Mouse (Mus musculus) forebrain, embryonic 12.5 days (tissue): ENCODE measurements at regions not wholly inside any gene's neighbourhood (a gene's known extent, or its start where the extent isn't known, plus 50 kb on each side); places are given as distances from the start of the nearest gene placed in this dataset.

Experiments
- ATAC-seq: fragments of 200-750 bp; cut with Nextera tagmentation; 2 replicates; pipeline ENCODE4 v1.8.0; 2017; ENCODE audit warnings: moderate TSS enrichment; ENCODE audit not compliant: low FRiP score
- H3K27ac ChIP-seq: fragments of 300-500 bp; sonication (generic); 2 replicates; pipeline ENCODE4 v1.5.1; 2016; ENCODE audit warnings: mild to moderate bottlenecking
- H3K27me3 ChIP-seq: fragments of 300-500 bp; sonication (generic); 2 replicates; pipeline ENCODE4 v1.6.1; 2016; ENCODE audit warnings: mild to moderate bottlenecking
- H3K36me3 ChIP-seq: fragments of 300-500 bp; sonication (generic); replicated peaks from 2 replicates; pipeline ENCODE4 v1.6.1; 2016; ENCODE audit warnings: mild to moderate bottlenecking
- H3K4me1 ChIP-seq: fragments of 300-500 bp; sonication (generic); 2 replicates; pipeline ENCODE4 v1.6.1; 2016
- H3K4me2 ChIP-seq: fragments of 300-500 bp; sonication (generic); 2 replicates; pipeline ENCODE4 v1.6.1; 2016; ENCODE audit warnings: mild to moderate bottlenecking, moderate library complexity
- H3K4me3 ChIP-seq: fragments of 300-500 bp; sonication (generic); replicated peaks from 2 replicates; pipeline ENCODE4 v1.5.1; 2016; ENCODE audit warnings: mild to moderate bottlenecking
- H3K9ac ChIP-seq: fragments of 300-500 bp; sonication (generic); 2 replicates; pipeline ENCODE4 v1.6.1; 2016; ENCODE audit warnings: mild to moderate bottlenecking
- H3K9me3 ChIP-seq: fragments of 300-500 bp; sonication (generic); 2 replicates; pipeline ENCODE4 v1.6.1; 2016
- WGBS: fragments of 180-500 bp; shearing (Covaris S2); methylation state at CpG from one replicate; pipeline ENCODE4 v1.1.7; 2016; 5-methylcytosine and 5-hydroxymethylcytosine counted together

- Histone ChIP-seq H3K9ac (no peak overlapping the region), H3K27ac (no peak overlapping the region), H3K27me3 (no peaks in the 10 kb centered on the region), H3K4me3 (no peak overlapping the region), H3K36me3 (no peaks in the 10 kb centered on the region), H3K4me1 (no peaks in the 10 kb centered on the region), H3K9me3 (no peaks in the 10 kb centered on the region), H3K4me2 (no peak overlapping the region)
- no peak for ATAC-seq
- WGBS = 41% methylated on average over 3 of the region's 3 CpGs
These were observed 172.3 kb upstream of the Gbe1 start for GRCm38 (mm10) chr16:70141466-70141865.

- Histone ChIP-seq H3K4me1 (peaks cover 10% of the 10 kb centered on the region), H3K4me2 (peak overlapping the region; percentile 5; the same call in 1 of the 2 replicates), H3K27me3 (no peaks in the 10 kb centered on the region), H3K4me3 (no peak overlapping the region), H3K9me3 (no peaks in the 10 kb centered on the region), H3K27ac (no peak overlapping the region), H3K36me3 (no peaks in the 10 kb centered on the region), H3K9ac (no peak overlapping the region)
- 19% methylated on average over 10 of the region's 10 CpGs for WGBS
- peak; percentile 77; the same call in 1 of the 2 replicates for ATAC-seq
These were observed 165.9 kb upstream of the Gbe1 start for GRCm38 (mm10) chr16:70147673-70148359.

- Histone ChIP-seq H3K4me3 (no peak overlapping the region), H3K4me2 (no peak overlapping the region), H3K4me1 (no peaks in the 10 kb centered on the region), H3K9me3 (no peaks in the 10 kb centered on the region), H3K27me3 (no peaks in the 10 kb centered on the region), H3K36me3 (no peaks in the 10 kb centered on the region), H3K27ac (no peak overlapping the region), H3K9ac (no peak overlapping the region)
- no peak for ATAC-seq
- 95% methylated on average over 7 of the region's 7 CpGs for WGBS
These were observed 159.2 kb upstream of the Gbe1 start for GRCm38 (mm10) chr16:70154587-70154986.

- Histone ChIP-seq H3K36me3 (no peaks in the 10 kb centered on the region), H3K9me3 (no peaks in the 10 kb centered on the region), H3K9ac (no peak overlapping the region), H3K27ac (no peak overlapping the region), H3K27me3 (no peaks in the 10 kb centered on the region), H3K4me1 (no peaks in the 10 kb centered on the region), H3K4me2 (no peak overlapping the region), H3K4me3 (no peak overlapping the region)
- no peak for ATAC-seq
These were observed 153.2 kb upstream of the Gbe1 start for GRCm38 (mm10) chr16:70160539-70160938.

- H3K36me3 ChIP-seq = no peaks in the 10 kb centered on the region
- no peaks in the 10 kb centered on the region for H3K9me3 ChIP-seq
- no peak overlapping the region for H3K4me3 ChIP-seq
- WGBS = 88% methylated on average over 7 of the region's 7 CpGs
- no peak overlapping the region for H3K27ac ChIP-seq
- no peaks in the 10 kb centered on the region for H3K4me1 ChIP-seq
- no peak overlapping the region for H3K9ac ChIP-seq
- H3K4me2 ChIP-seq = no peak overlapping the region
- ATAC-seq = no peak
- H3K27me3 ChIP-seq = no peaks in the 10 kb centered on the region
These were observed 138.6 kb upstream of the Gbe1 start for GRCm38 (mm10) chr16:70175140-70175539.

- 72% methylated on average over 7 of the region's 7 CpGs for WGBS
- H3K4me2 ChIP-seq = no peak overlapping the region
- H3K27me3 ChIP-seq = no peaks in the 10 kb centered on the region
- ATAC-seq = no peak
- H3K4me1 ChIP-seq = no peaks in the 10 kb centered on the region
- no peaks in the 10 kb centered on the region for H3K9me3 ChIP-seq
- H3K27ac ChIP-seq = no peak overlapping the region
- H3K9ac ChIP-seq = no peak overlapping the region
- H3K4me3 ChIP-seq = no peak overlapping the region
- no peaks in the 10 kb centered on the region for H3K36me3 ChIP-seq
These were observed 134.8 kb upstream of the Gbe1 start for GRCm38 (mm10) chr16:70178975-70179374.

- no peak overlapping the region for H3K4me3 ChIP-seq
- WGBS = 48% methylated on average over 1 of the region's 1 CpGs
- ATAC-seq = no peak
- H3K9me3 ChIP-seq = no peaks in the 10 kb centered on the region
- H3K4me2 ChIP-seq = no peak overlapping the region
- H3K4me1 ChIP-seq = no peaks in the 10 kb centered on the region
- no peaks in the 10 kb centered on the region for H3K36me3 ChIP-seq
- H3K9ac ChIP-seq = no peak overlapping the region
- H3K27ac ChIP-seq = no peak overlapping the region
- H3K27me3 ChIP-seq = no peaks in the 10 kb centered on the region
These were observed 99.7 kb upstream of the Gbe1 start for GRCm38 (mm10) chr16:70213861-70214597.

- WGBS = 11% methylated on average over 4 of the region's 4 CpGs
- Histone ChIP-seq H3K4me2 (no peak overlapping the region), H3K9me3 (no peaks in the 10 kb centered on the region), H3K27ac (no peak overlapping the region), H3K36me3 (no peaks in the 10 kb centered on the region), H3K9ac (no peak overlapping the region), H3K4me3 (no peak overlapping the region), H3K4me1 (no peaks in the 10 kb centered on the region), H3K27me3 (no peaks in the 10 kb centered on the region)
- no peak for ATAC-seq
These were observed 98.9 kb upstream of the Gbe1 start for GRCm38 (mm10) chr16:70214800-70215199.

- Histone ChIP-seq H3K9me3 (no peaks in the 10 kb centered on the region), H3K4me3 (no peak overlapping the region), H3K4me1 (peaks cover 3% of the 10 kb centered on the region; the same call in 1 of the 2 replicates), H3K27me3 (no peaks in the 10 kb centered on the region), H3K36me3 (no peaks in the 10 kb centered on the region), H3K9ac (no peak overlapping the region), H3K27ac (no peak overlapping the region), H3K4me2 (no peak overlapping the region)
- no peak for ATAC-seq
- WGBS = 85% methylated on average over 9 of the region's 9 CpGs
These were observed 86.0 kb upstream of the Gbe1 start for GRCm38 (mm10) chr16:70227601-70228226.

- no peak for ATAC-seq
- Histone ChIP-seq H3K9me3 (no peaks in the 10 kb centered on the region), H3K4me3 (no peak overlapping the region), H3K4me1 (peaks cover 3% of the 10 kb centered on the region; the same call in 1 of the 2 replicates), H3K27ac (no peak overlapping the region), H3K4me2 (no peak overlapping the region), H3K36me3 (no peaks in the 10 kb centered on the region), H3K27me3 (no peaks in the 10 kb centered on the region), H3K9ac (no peak overlapping the region)
- 87% methylated on average over 9 of the region's 9 CpGs for WGBS
These were observed 81.0 kb upstream of the Gbe1 start for GRCm38 (mm10) chr16:70232706-70233105.

- Histone ChIP-seq H3K4me2 (no peak overlapping the region), H3K4me1 (peaks cover 10% of the 10 kb centered on the region), H3K4me3 (no peak overlapping the region), H3K9me3 (no peaks in the 10 kb centered on the region), H3K9ac (no peak overlapping the region), H3K27me3 (no peaks in the 10 kb centered on the region), H3K36me3 (no peaks in the 10 kb centered on the region), H3K27ac (no peak overlapping the region)
- WGBS = 93% methylated on average over 4 of the region's 4 CpGs
- ATAC-seq = no peak
These were observed 78.6 kb upstream of the Gbe1 start for GRCm38 (mm10) chr16:70235189-70235588.

GRCm38 (mm10) chr16:70239432-70239941 is 74.3 kb upstream of the Gbe1 start:
- Histone ChIP-seq H3K36me3 (no peaks in the 10 kb centered on the region), H3K9me3 (no peaks in the 10 kb centered on the region), H3K4me1 (peaks cover 10% of the 10 kb centered on the region), H3K27ac (no peak overlapping the region), H3K4me3 (no peak overlapping the region), H3K9ac (no peak overlapping the region), H3K27me3 (no peaks in the 10 kb centered on the region), H3K4me2 (peak overlapping the region; percentile 10; the same call in 1 of the 2 replicates)
- 15% methylated on average over 7 of the region's 7 CpGs for WGBS
- peak; percentile 70; the same call in 1 of the 2 replicates for ATAC-seq
